Mouse (Mus musculus) heart, postnatal 0 days (tissue): ENCODE data around the gene Socs3. TPM values are rescaled to one million over a fixed set of nuclear protein-coding genes. Genes with fewer than 3 reads are reported as not detected.

Source experiments
- ATAC-seq: fragments of 200-750 bp; cut with Nextera tagmentation; 2 replicates; pipeline ENCODE4 v1.8.0; 2017; ENCODE audit warnings: low read depth, moderate number of reproducible peaks, moderate library complexity; ENCODE audit not compliant: insufficient read depth
- DNase-seq: peaks from one replicate; pipeline ENCODE4 v3.0.0-alpha.2; 2016; ENCODE audit warnings: low spot score
- H3K27ac ChIP-seq: fragments of 300-500 bp; sonication (generic); 2 replicates; pipeline ENCODE4 v1.5.1; 2014; ENCODE audit warnings: low read depth, mild to moderate bottlenecking
- H3K27me3 ChIP-seq: fragments of 300-500 bp; sonication (generic); 2 replicates; pipeline ENCODE4 v1.6.1; 2014; ENCODE audit warnings: low read length, mixed read lengths; ENCODE audit not compliant: control insufficient read depth, insufficient read depth
- H3K36me3 ChIP-seq: fragments of 300-500 bp; sonication (generic); replicated peaks from 2 replicates; pipeline ENCODE4 v1.6.1; 2014; ENCODE audit warnings: low read length, mixed read lengths; ENCODE audit not compliant: control insufficient read depth, insufficient read depth
- H3K4me1 ChIP-seq: fragments of 300-500 bp; sonication (generic); 2 replicates; pipeline ENCODE4 v1.6.1; 2014; ENCODE audit warnings: antibody characterized with exemption; ENCODE audit not compliant: control insufficient read depth, insufficient read depth
- H3K4me2 ChIP-seq: fragments of 300-500 bp; sonication (generic); 2 replicates; pipeline ENCODE4 v1.6.1; 2014; ENCODE audit warnings: low read depth, mild to moderate bottlenecking, low read length, moderate library complexity
- H3K4me3 ChIP-seq: fragments of 300-500 bp; sonication (generic); 2 replicates; pipeline ENCODE4 v1.5.1; 2014; ENCODE audit warnings: low read depth, low read length
- H3K9ac ChIP-seq: fragments of 300-500 bp; sonication (generic); replicated peaks from 2 replicates; pipeline ENCODE4 v1.6.1; 2014; ENCODE audit warnings: low read depth, low read length, mixed read lengths
- H3K9me3 ChIP-seq: fragments of 300-500 bp; sonication (generic); replicated peaks from 2 replicates; pipeline ENCODE4 v1.6.1; 2016; ENCODE audit warnings: low read length; ENCODE audit not compliant: control insufficient read depth
- CTCF ChIP-seq: IDR thresholded peaks from 2 replicates; pipeline ENCODE4 v1.5.1; 2016; ENCODE audit warnings: antibody characterized with exemption, control low read depth, low read depth
- EP300 ChIP-seq: IDR thresholded peaks from 2 replicates; pipeline ENCODE4 v1.6.1; 2016; ENCODE audit warnings: antibody characterized with exemption, low read depth
- WGBS: fragments of 180-500 bp; shearing (Covaris S2); extraction: QIAGEN DNeasy Blood & Tissue Kit; methylation state at CpG from one replicate; pipeline ENCODE4 v1.1.7; 2014; 5-methylcytosine and 5-hydroxymethylcytosine counted together
- polyA plus RNA-seq: library from polyadenylated mRNA; unstranded; fragments of >200 nt; fragmentation: Nextera tagmentation; extraction: Ambion mirVana; gene quantifications from 2 replicates; pipeline ENCODE4 v1.2.1, GENCODE M21; 2015
- total RNA-seq: library from RNA; depleted of rRNA; stranded (reverse); fragments of >200 nt; gene quantifications from 2 replicates; pipeline ENCODE4 v1.2.3, GENCODE M21; 2014; ENCODE audit warnings: low replicate concordance

The Socs3 gene
- total and polyA plus RNA-seq, 2 experiments from 2014 or later = 4.0 to 5.7 TPM

GRCm38 (mm10) chr11:117989241-117989640, 19.4 kb upstream of the Socs3 start:
- H3K4me1 ChIP-seq = peaks cover 42% of the 10 kb centered on the region
- DNase-seq (no peak), ATAC-seq (no peak)

GRCm38 (mm10) chr11:117987968-117988367, 18.1 kb upstream of the Socs3 start:
- peak overlapping the region; percentile 89 for H3K4me2 ChIP-seq
- H3K9ac ChIP-seq = peak overlapping the region; percentile 98; the same call in 1 of the 2 replicates
- no peak for ATAC-seq

More at GRCm38 (mm10) chr11:117989241-117989640, 19.4 kb upstream of the Socs3 start:
- Histone ChIP-seq H3K27me3 (no peaks in the 10 kb centered on the region), H3K9me3 (no peaks in the 10 kb centered on the region), H3K4me2 (no peak overlapping the region), H3K9ac (no peak overlapping the region; the same call in 1 of the 2 replicates), H3K36me3 (no peaks in the 10 kb centered on the region), H3K27ac (no peak overlapping the region), H3K4me3 (no peak overlapping the region)
- 80% methylated on average over 4 of the region's 4 CpGs for WGBS
- TF ChIP-seq EP300 = no peak

GRCm38 (mm10) chr11:117987032-117987451, 17.2 kb upstream of the Socs3 start:
- peaks cover 27% of the 10 kb centered on the region for H3K4me1 ChIP-seq
- 1% methylated on average over 23 of the region's 32 CpGs for WGBS

More at GRCm38 (mm10) chr11:117987968-117988367, 18.1 kb upstream of the Socs3 start:
- Histone ChIP-seq H3K27me3 (no peaks in the 10 kb centered on the region), H3K4me1 (peaks cover 30% of the 10 kb centered on the region), H3K27ac (no peak overlapping the region), H3K9me3 (no peaks in the 10 kb centered on the region), H3K4me3 (no peak overlapping the region), H3K36me3 (no peaks in the 10 kb centered on the region)
- no peak for DNase-seq
- 55% methylated on average over 4 of the region's 4 CpGs for WGBS
- TF ChIP-seq CTCF (no peak), EP300 (no peak)

DNA sequence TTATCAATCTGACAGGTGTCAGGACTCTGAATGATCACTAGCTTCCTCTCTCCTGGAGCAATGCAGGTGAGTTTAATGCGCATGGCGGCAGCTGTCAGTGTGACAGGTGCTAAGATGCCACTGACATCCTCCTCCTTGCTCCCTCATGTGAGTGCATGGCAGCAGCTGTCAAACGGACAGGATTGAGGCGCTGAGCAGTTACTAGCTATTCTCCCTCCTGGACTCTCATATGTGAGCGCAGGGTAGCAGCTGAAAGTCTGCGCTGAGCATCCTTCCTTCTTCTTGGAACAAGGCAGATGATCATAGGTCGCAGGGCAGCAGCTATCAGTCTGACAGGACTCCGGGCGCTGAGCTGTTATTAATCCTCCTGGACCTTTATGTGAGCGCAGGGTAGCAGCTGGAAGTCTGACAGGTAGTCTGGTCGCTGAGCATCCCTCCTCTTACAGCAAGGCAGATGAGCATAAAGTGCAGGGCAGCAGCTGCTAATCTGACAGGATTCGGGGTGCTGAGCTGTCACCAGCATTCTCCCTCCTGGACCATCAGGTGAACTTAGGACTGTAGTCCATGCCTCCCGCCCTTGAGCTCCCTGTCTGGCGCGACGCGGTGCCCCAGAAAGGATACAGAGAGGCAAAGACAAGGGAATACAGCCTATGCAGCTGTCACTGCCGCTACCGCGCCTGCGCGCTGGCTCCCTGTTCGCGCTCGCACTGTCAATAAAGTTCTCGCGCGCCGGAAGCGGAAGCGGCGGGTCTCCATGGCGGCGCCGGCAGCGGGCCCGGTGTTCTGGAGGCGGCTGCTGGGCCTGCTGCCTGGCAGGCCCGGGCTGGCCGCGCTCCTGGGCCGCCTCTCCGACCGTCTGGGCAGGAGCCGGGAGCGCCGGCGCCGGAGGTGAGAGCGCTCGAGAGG, 16.5 kb upstream of the Socs3 start, which contains the start of gene Pgs1:
Gene Pgs1, plus strand, starts transcription at position 167 of the 906 bp plus-strand sequence.
- Histone ChIP-seq H3K36me3 (no peaks in the 10 kb centered on the region), H3K9me3 (no peaks in the 10 kb centered on the region), H3K4me1 (peaks cover 23% of the 10 kb centered on the region), H3K27ac (peak within 1 kb of the TSS; percentile 73), H3K9ac (peak within 1 kb of the TSS; percentile 98), H3K27me3 (no peaks in the 10 kb centered on the region), H3K4me3 (peak within 1 kb of the TSS; percentile 100), H3K4me2 (peak within 1 kb of the TSS; percentile 89)
- TF ChIP-seq EP300 (no peak), CTCF (no peak)
- 7% methylated on average over 47 of the region's 51 CpGs for WGBS
- peak; percentile 87 for ATAC-seq
- peak; percentile 88 for DNase-seq

More at GRCm38 (mm10) chr11:117987032-117987451, 17.2 kb upstream of the Socs3 start:
- peak overlapping the region; percentile 98 for H3K9ac ChIP-seq
- no peak for TF ChIP-seq EP300
- TF ChIP-seq CTCF = no peak
- no peaks in the 10 kb centered on the region for H3K36me3 ChIP-seq
- DNase-seq = no peak
- peak overlapping the region; percentile 89 for H3K4me2 ChIP-seq
- peak overlapping the region; percentile 100 for H3K4me3 ChIP-seq
- peak; percentile 52 for ATAC-seq
- H3K27ac ChIP-seq = peak overlapping the region; percentile 73
- no peaks in the 10 kb centered on the region for H3K27me3 ChIP-seq
- no peaks in the 10 kb centered on the region for H3K9me3 ChIP-seq

- ATAC-seq (no peak), DNase-seq (no peak)
- H3K27ac ChIP-seq = no peak overlapping the region
- H3K4me2 ChIP-seq = no peak overlapping the region
- H3K36me3 ChIP-seq = no peaks in the 10 kb centered on the region
- no peaks in the 10 kb centered on the region for H3K27me3 ChIP-seq
- no peaks in the 10 kb centered on the region for H3K9me3 ChIP-seq
- TF ChIP-seq EP300 = no peak
- TF ChIP-seq CTCF = no peak
- WGBS = 55% methylated on average over 7 of the region's 7 CpGs
- no peak overlapping the region for H3K9ac ChIP-seq
- peaks cover 11% of the 10 kb centered on the region for H3K4me1 ChIP-seq
- H3K4me3 ChIP-seq = no peak overlapping the region
Measured at GRCm38 (mm10) chr11:117983770-117984169, 13.9 kb upstream of the Socs3 start.
